Mouse (Mus musculus) megakaryocyte, embryonic 14.5 days (primary cell): ENCODE measurements at regions not wholly inside any gene's neighbourhood (a gene's known extent, or its start where the extent isn't known, plus 50 kb on each side); places are given as distances from the start of the nearest gene placed in this dataset.

Experiments
- FLI1 ChIP-seq: IDR thresholded peaks from 2 replicates; pipeline ENCODE4 v1.6.1; 2012; ENCODE audit warnings: low read length, inconsistent platforms, mixed read lengths
- GATA1 ChIP-seq: IDR thresholded peaks from 3 replicates; pipeline ENCODE4 v1.6.1; 2012; ENCODE audit warnings: mixed read lengths, low read length, inconsistent platforms, borderline replicate concordance

GRCm38 (mm10) chr15:37080931-37081330 lies 73.4 kb upstream of the Zfp706 start:
- TF ChIP-seq GATA1 (no peak), FLI1 (no peak)
